Mouse (Mus musculus) heart, adult 9 months (tissue): ENCODE results near the gene Tmem120b.
A peak's percentile ranks its signal among the peaks of the same experiment; 100 is the strongest.
"Not testable (repeated sequence)": the region's sequence is repeated elsewhere in the genome, so short reads cannot be mapped to it uniquely, and the experiment has no call there.

ENCODE experiments used
- DNase-seq, 2 experiments: peaks; one replicate each; pipeline ENCODE4 v3.0.0; 2022; ENCODE audit warnings: low spot score in 2 of 2

Tmem120b gene

GRCm38 (mm10) chr5:123051736-123052135 lies 16.5 kb upstream of the Tmem120b start:
- no peak for DNase-seq

GRCm38 (mm10) chr5:123057366-123058250 lies 10.6 kb upstream of the Tmem120b start:
- peak; percentile 99 to 100 for DNase-seq

- no peak for DNase-seq
These were observed 9.7 kb upstream of the Tmem120b start for GRCm38 (mm10) chr5:123058251-123059102.

GRCm38 (mm10) chr5:123059757-123060520 lies 8.3 kb upstream of the Tmem120b start:
- DNase-seq: peak; percentile 61 to 73

GRCm38 (mm10) chr5:123060706-123061401 lies 7.4 kb upstream of the Tmem120b start:
- peak; percentile 34 to 50 for DNase-seq

- not testable (repeated sequence) for DNase-seq
These were observed 6.8 kb upstream of the Tmem120b start for GRCm38 (mm10) chr5:123061402-123061749.

- DNase-seq: no peak
These were observed 5.1 kb upstream of the Tmem120b start for GRCm38 (mm10) chr5:123063141-123063540.

GRCm38 (mm10) chr5:123064207-123064606 lies 4.0 kb upstream of the Tmem120b start:
- peak in 1 of 2 experiments; percentile 59 for DNase-seq

- DNase-seq: peak; percentile 59 to 65
These were observed 720 bp upstream of the Tmem120b start for GRCm38 (mm10) chr5:123067395-123067995.

- no peak for DNase-seq
These were observed 499 bp downstream of the Tmem120b start for GRCm38 (mm10) chr5:123068714-123069113.

- peak; percentile 93 to 96 for DNase-seq
These were observed 7.6 kb downstream of the Tmem120b start for GRCm38 (mm10) chr5:123075576-123076418.

- DNase-seq: no peak
These were observed 8.4 kb downstream of the Tmem120b start for GRCm38 (mm10) chr5:123076419-123077281.

GRCm38 (mm10) chr5:123079568-123079967 lies 11.4 kb downstream of the Tmem120b start:
- DNase-seq: no peak

- no peak for DNase-seq
These were observed 11.8 kb downstream of the Tmem120b start for GRCm38 (mm10) chr5:123080041-123080440.

- no peak for DNase-seq
These were observed 12.3 kb downstream of the Tmem120b start for GRCm38 (mm10) chr5:123080510-123080909.

- DNase-seq: no peak
These were observed 15.3 kb downstream of the Tmem120b start for GRCm38 (mm10) chr5:123083340-123084050.

- no peak for DNase-seq
These were observed 18.3 kb downstream of the Tmem120b start for GRCm38 (mm10) chr5:123086501-123086900.

- no peak for DNase-seq
These were observed 20.6 kb downstream of the Tmem120b start for GRCm38 (mm10) chr5:123088784-123089183.
